In the genomic region with DNA sequence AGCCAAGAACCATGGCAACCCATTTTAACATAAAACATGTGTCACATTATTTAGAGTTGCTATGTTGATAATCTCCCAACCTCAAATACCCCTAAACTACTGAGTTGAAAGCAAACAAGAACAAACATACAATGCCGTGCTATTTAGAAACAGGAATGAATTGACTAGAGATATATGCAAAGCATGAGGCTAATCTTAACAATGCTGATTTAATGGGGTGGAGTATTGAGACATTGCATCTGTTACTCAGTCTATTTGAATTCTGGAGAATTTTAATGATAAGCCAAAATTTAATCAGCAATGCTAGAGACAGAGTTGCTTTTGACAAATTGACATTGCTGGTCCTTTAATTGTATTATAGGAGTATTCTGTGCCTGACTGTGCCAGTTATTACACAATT, we compare ENCODE assay signal across 24 mouse cellular contexts.
"Had no signal": no experiment of that assay in that cellular context is flagged by ENCODE, and none has a peak within 500 bp of the region (broad histone marks: within the 10 kb centered on the region; RNA-seq: fewer than 3 reads in every experiment).

No protein-coding gene starts in this region.

- H3K27ac ChIP-seq: gastrocnemius, adult 2 months; heart, embryonic 10.5 days; hindbrain, embryonic 10.5 days; hindbrain, embryonic 12.5 days; hindbrain, embryonic 14.5 days; intestine, embryonic 15.5 days; layer of hippocampus, adult 2 months; left cerebral cortex, adult 2 months; limb, embryonic 10.5 days; limb, embryonic 12.5 days had no signal

- H3K4me3 ChIP-seq: gastrocnemius, adult 2 months; heart, embryonic 10.5 days; heart, embryonic 12.5 days; hindbrain, embryonic 10.5 days; hindbrain, embryonic 12.5 days; intestine, embryonic 15.5 days; layer of hippocampus, adult 2 months; left cerebral cortex, adult 2 months; limb, embryonic 10.5 days; limb, embryonic 12.5 days had no signal

- H3K4me2 ChIP-seq: heart, embryonic 12.5 days; hindbrain, embryonic 12.5 days; hindbrain, embryonic 14.5 days; intestine, embryonic 15.5 days; limb, embryonic 12.5 days had no signal

- H3K36me3 ChIP-seq: heart, embryonic 10.5 days; heart, embryonic 12.5 days; hindbrain, embryonic 10.5 days; hindbrain, embryonic 12.5 days; intestine, embryonic 15.5 days; limb, embryonic 10.5 days; limb, embryonic 12.5 days had no signal

- H3K9ac ChIP-seq: heart, embryonic 12.5 days; hindbrain, embryonic 12.5 days; hindbrain, embryonic 14.5 days; intestine, embryonic 15.5 days; limb, embryonic 12.5 days had no signal

- DNase-seq: gastrocnemius, adult 2 months; gastrocnemius, postnatal 10 days; gastrocnemius, postnatal 25 days; heart, adult 18-20 months; heart, postnatal 10 days; heart, postnatal 4 days; kidney, adult 18-20 months; kidney, adult 8-10 months; kidney, postnatal 10 days; kidney, postnatal 25 days; kidney, postnatal 4 days had no signal

- H3K27me3 ChIP-seq: heart, embryonic 12.5 days; hindbrain, embryonic 12.5 days; intestine, embryonic 15.5 days; limb, embryonic 12.5 days had no signal

- ATAC-seq: hindbrain, embryonic 16.5 days; inflammation-experienced regulatory T-cells, adult 6 months; intestine, embryonic 15.5 days; intestine, postnatal 0 days had no signal

- H3K9me3 ChIP-seq: heart, embryonic 10.5 days; heart, embryonic 12.5 days; hindbrain, embryonic 10.5 days; hindbrain, embryonic 12.5 days; intestine, embryonic 15.5 days; limb, embryonic 10.5 days; limb, embryonic 12.5 days had no signal

- H3K4me1 ChIP-seq: heart, embryonic 10.5 days; heart, embryonic 12.5 days; hindbrain, embryonic 10.5 days; hindbrain, embryonic 12.5 days; intestine, embryonic 15.5 days; limb, embryonic 10.5 days; limb, embryonic 12.5 days had no signal
